Mouse (Mus musculus) C2C12 (cell line): ENCODE results near the gene Fam53b. TPM values are rescaled to one million over a fixed set of nuclear protein-coding genes. Genes with fewer than 3 reads are reported as not detected.

ENCODE experiments used
- H3K27me3 ChIP-seq: one replicate; pipeline ENCODE4 v1.6.1; 2011; ENCODE audit not compliant: control insufficient read depth, insufficient read depth, insufficient read length
- H3K36me3 ChIP-seq: one replicate; pipeline ENCODE4 v1.6.1; 2011; ENCODE audit not compliant: control insufficient read depth, insufficient read depth
- H3K4me3 ChIP-seq: one replicate; pipeline ENCODE4 v1.5.1; 2011; ENCODE audit warnings: mild to moderate bottlenecking, control low read depth; ENCODE audit not compliant: poor library complexity, insufficient read depth, severe bottlenecking
- H3K79me2 ChIP-seq: one replicate; pipeline ENCODE4 v1.6.1; 2011; ENCODE audit not compliant: control insufficient read depth, insufficient read depth
- H3K79me3 ChIP-seq: one replicate; pipeline ENCODE4 v1.6.1; 2011; ENCODE audit warnings: low read depth, control low read depth
- H3ac ChIP-seq: one replicate; pipeline ENCODE3; 2011; ENCODE audit warnings: low read depth; ENCODE audit not compliant: control insufficient read depth, insufficient read length
- CEBPB ChIP-seq: IDR thresholded peaks from one replicate; pipeline ENCODE4 v1.6.1; 2011; ENCODE audit warnings: low read depth, mild to moderate bottlenecking, control low read depth, moderate library complexity
- CTCF ChIP-seq: IDR thresholded peaks from one replicate; pipeline ENCODE4 v1.5.1; 2011; ENCODE audit not compliant: control insufficient read depth, insufficient read depth, insufficient read length
- FOSL1 ChIP-seq: IDR thresholded peaks from one replicate; pipeline ENCODE4 v1.8.0; 2011; ENCODE audit warnings: mild to moderate bottlenecking, low read length; ENCODE audit not compliant: poor library complexity, insufficient read depth, severe bottlenecking
- MAX ChIP-seq: IDR thresholded peaks from one replicate; pipeline ENCODE4 v1.6.1; 2011; ENCODE audit warnings: mild to moderate bottlenecking, control low read depth
- MYOD1 ChIP-seq: IDR thresholded peaks from one replicate; pipeline ENCODE4 v1.6.1; 2011; ENCODE audit warnings: low read depth; ENCODE audit not compliant: control insufficient read depth, insufficient read length
- MYOG ChIP-seq: IDR thresholded peaks from one replicate; pipeline ENCODE4 v1.6.1; 2011; ENCODE audit not compliant: control insufficient read depth, insufficient read length; ENCODE audit errors: extremely low read depth
- USF1 ChIP-seq: IDR thresholded peaks from one replicate; pipeline ENCODE4 v1.6.1; 2011; ENCODE audit warnings: low read depth, mild to moderate bottlenecking, control low read depth, moderate library complexity
- polyA plus RNA-seq: library from polyadenylated mRNA; unstranded; fragments of >200 nt; fragmentation: generic; extraction: Trizol; gene quantifications from one replicate; pipeline ENCODE4 v1.2.1, GENCODE M21; 2012; ENCODE audit warnings: missing spikeins

Fam53b gene
- polyA plus RNA-seq, 1 experiment = 3.2 TPM

- H3ac ChIP-seq = no peak overlapping the region
- TF ChIP-seq USF1 = no peak
- TF ChIP-seq MYOD1 = no peak
- no peak for TF ChIP-seq CEBPB
- TF ChIP-seq MYOG = no peak
- TF ChIP-seq FOSL1 = no peak
- no peak for TF ChIP-seq CTCF
- no peak for TF ChIP-seq MAX
Observed at GRCm38 (mm10) chr7:132688721-132689120, 125.0 kb downstream of the Fam53b start.

GRCm38 (mm10) chr7:132687897-132688296 is 125.8 kb downstream of the Fam53b start:
- no peak for TF ChIP-seq FOSL1
- TF ChIP-seq MYOG = no peak
- no peak for TF ChIP-seq MYOD1
- Histone ChIP-seq H3K4me3 (no peak overlapping the region), H3K79me3 (no peaks in the 10 kb centered on the region), H3ac (no peak overlapping the region), H3K36me3 (no peaks in the 10 kb centered on the region), H3K27me3 (no peaks in the 10 kb centered on the region), H3K79me2 (no peaks in the 10 kb centered on the region)

More at GRCm38 (mm10) chr7:132688721-132689120, 125.0 kb downstream of the Fam53b start:
- Histone ChIP-seq H3K79me3 (no peaks in the 10 kb centered on the region), H3K36me3 (no peaks in the 10 kb centered on the region), H3K27me3 (no peaks in the 10 kb centered on the region), H3K4me3 (no peak overlapping the region), H3K79me2 (no peaks in the 10 kb centered on the region)

- Histone ChIP-seq H3K36me3 (no peaks in the 10 kb centered on the region), H3K79me3 (no peaks in the 10 kb centered on the region), H3K4me3 (no peak overlapping the region), H3ac (no peak overlapping the region), H3K79me2 (no peaks in the 10 kb centered on the region), H3K27me3 (no peaks in the 10 kb centered on the region)
- TF ChIP-seq FOSL1 (no peak), MYOG (no peak), CTCF (no peak), MAX (no peak), CEBPB (no peak), USF1 (no peak), MYOD1 (no peak)
Observed at GRCm38 (mm10) chr7:132686515-132686914, 127.2 kb downstream of the Fam53b start.

- Histone ChIP-seq H3K79me2 (no peaks in the 10 kb centered on the region), H3K27me3 (no peaks in the 10 kb centered on the region), H3K4me3 (no peak overlapping the region), H3ac (no peak overlapping the region), H3K79me3 (no peaks in the 10 kb centered on the region), H3K36me3 (no peaks in the 10 kb centered on the region)
- TF ChIP-seq MYOG = no peak
- no peak for TF ChIP-seq USF1
- TF ChIP-seq FOSL1 = no peak
- TF ChIP-seq CEBPB = no peak
- TF ChIP-seq MAX = no peak
- no peak for TF ChIP-seq MYOD1
- no peak for TF ChIP-seq CTCF
Observed at GRCm38 (mm10) chr7:132683923-132684322, 129.8 kb downstream of the Fam53b start.

GRCm38 (mm10) chr7:132682901-132683300 is 130.8 kb downstream of the Fam53b start:
- H3K36me3 ChIP-seq = no peaks in the 10 kb centered on the region
- no peak for TF ChIP-seq MYOD1
- no peak for TF ChIP-seq MAX
- no peak for TF ChIP-seq USF1
- TF ChIP-seq MYOG = no peak
- TF ChIP-seq CTCF = no peak
- TF ChIP-seq FOSL1 = no peak
- TF ChIP-seq CEBPB = no peak
- H3K4me3 ChIP-seq = no peak overlapping the region
- no peaks in the 10 kb centered on the region for H3K79me3 ChIP-seq
- no peak overlapping the region for H3ac ChIP-seq
- no peaks in the 10 kb centered on the region for H3K79me2 ChIP-seq
- H3K27me3 ChIP-seq = no peaks in the 10 kb centered on the region

GRCm38 (mm10) chr7:132682336-132682735 is 131.3 kb downstream of the Fam53b start:
- H3K79me2 ChIP-seq = no peaks in the 10 kb centered on the region
- H3K4me3 ChIP-seq = no peak overlapping the region
- TF ChIP-seq CTCF = no peak
- no peak for TF ChIP-seq MYOG
- no peak for TF ChIP-seq CEBPB
- no peak for TF ChIP-seq MAX
- no peak for TF ChIP-seq MYOD1
- no peak for TF ChIP-seq FOSL1
- no peak for TF ChIP-seq USF1
- no peaks in the 10 kb centered on the region for H3K79me3 ChIP-seq
- no peak overlapping the region for H3ac ChIP-seq
- no peaks in the 10 kb centered on the region for H3K36me3 ChIP-seq
- no peaks in the 10 kb centered on the region for H3K27me3 ChIP-seq
